Mouse (Mus musculus) heart, adult 2 months (tissue): ENCODE data around the gene Izumo1r. TPM values are rescaled to one million over a fixed set of nuclear protein-coding genes. Genes with fewer than 3 reads are reported as not detected.
A peak's percentile ranks its signal among the peaks of the same experiment; 100 is the strongest.

Experiments used
- DNase-seq, 2 experiments: peaks; one replicate each; pipeline ENCODE4 v3.0.0; 2021
- H3K27ac ChIP-seq: fragments of 200-600 bp; 2 replicates; pipeline ENCODE4 v1.8.1; 2022
- H3K27me3 ChIP-seq: fragments of 200-500 bp; 2 replicates; pipeline ENCODE4 v1.6.1; 2012; ENCODE audit warnings: mild to moderate bottlenecking, low read length, inconsistent platforms, mixed read lengths; ENCODE audit not compliant: control insufficient read depth, insufficient read depth
- H3K36me3 ChIP-seq: fragments of 200-500 bp; 2 replicates; pipeline ENCODE4 v1.6.1; 2012; ENCODE audit warnings: low read length, inconsistent platforms; ENCODE audit not compliant: control insufficient read depth, insufficient read depth
- H3K4me1 ChIP-seq: fragments of 200-500 bp; 2 replicates; pipeline ENCODE4 v1.6.1; 2011; ENCODE audit warnings: low read length; ENCODE audit not compliant: control insufficient read depth, insufficient read depth
- H3K4me3 ChIP-seq: fragments of 200-600 bp; 2 replicates; pipeline ENCODE4 v1.8.1; 2022
- H3K79me2 ChIP-seq: fragments of 200-500 bp; replicated peaks from 2 replicates; pipeline ENCODE4 v1.6.1; 2012; ENCODE audit warnings: mild to moderate bottlenecking, inconsistent platforms, low read length, moderate library complexity, mixed read lengths; ENCODE audit not compliant: control insufficient read depth, insufficient read depth
- H3K9ac ChIP-seq: fragments of 200-500 bp; 2 replicates; pipeline ENCODE4 v1.6.1; 2012; ENCODE audit warnings: low read depth, mild to moderate bottlenecking, control low read depth, inconsistent platforms, low read length, mixed read lengths
- CTCF ChIP-seq: fragments of 200-600 bp; IDR thresholded peaks from 2 replicates; pipeline ENCODE4 v1.8.1; 2022; ENCODE audit warnings: antibody characterized with exemption, mild to moderate bottlenecking, moderate library complexity
- EP300 ChIP-seq: fragments of 200-500 bp; IDR thresholded peaks from 2 replicates; pipeline ENCODE4 v1.6.1; 2011; ENCODE audit warnings: low read depth, low read length, control low read depth; ENCODE audit not compliant: insufficient read depth
- POLR2A ChIP-seq: fragments of 200-500 bp; IDR thresholded peaks from 2 replicates; pipeline ENCODE4 v1.6.1; 2011; ENCODE audit warnings: mild to moderate bottlenecking, low read depth, low read length, control low read depth; ENCODE audit not compliant: insufficient read depth
- WGBS: fragments of 180-500 bp; shearing (Covaris S2); methylation state at CpG from one replicate; pipeline ENCODE4 v1.1.7; 2018; 5-methylcytosine and 5-hydroxymethylcytosine counted together
- intact Hi-C: fragments of 180-260 bp; cut with DNase I; formaldehyde crosslinking; loops from one replicate; pipeline ENCODE4 v1.15.1; 2025
- polyA plus RNA-seq: library from polyadenylated mRNA; depleted of rRNA; stranded (reverse); fragments of >200 nt; gene quantifications from 2 replicates; pipeline ENCODE4 v1.2.3, GENCODE M21; 2012
- total RNA-seq, 2 experiments: library from RNA; stranded (reverse); gene quantifications; 2 replicates each; pipeline ENCODE4 v1.2.3; 2021

Gene Izumo1r
- total and polyA plus RNA-seq, 3 experiments, result 0.29 TPM; not detected in 2

- no peak overlapping the region for H3K9ac ChIP-seq
- no peak overlapping the region for H3K4me3 ChIP-seq
Measured at GRCm38 (mm10) chr9:14875743-14876507, 27.8 kb downstream of the Izumo1r start.

GRCm38 (mm10) chr9:14872181-14872930 is 31.4 kb downstream of the Izumo1r start:
- Histone ChIP-seq H3K4me3 (no peak overlapping the region), H3K79me2 (no peaks in the 10 kb centered on the region), H3K27ac (no peak overlapping the region), H3K27me3 (no peaks in the 10 kb centered on the region), H3K4me1 (no peaks in the 10 kb centered on the region), H3K9ac (no peak overlapping the region), H3K36me3 (no peaks in the 10 kb centered on the region)
- no peak for DNase-seq
- intact Hi-C loops, result no loop called here
- TF ChIP-seq POLR2A (no peak), EP300 (no peak), CTCF (no peak)
- WGBS, result 61% methylated on average over 17 of the region's 17 CpGs

More at GRCm38 (mm10) chr9:14875743-14876507, 27.8 kb downstream of the Izumo1r start:
- no peaks in the 10 kb centered on the region for H3K79me2 ChIP-seq
- TF ChIP-seq POLR2A, result no peak
- TF ChIP-seq EP300, result no peak
- no peak for TF ChIP-seq CTCF
- H3K4me1 ChIP-seq, result no peaks in the 10 kb centered on the region
- WGBS, result 69% methylated on average over 5 of the region's 5 CpGs
- intact Hi-C loops, result no loop called here
- no peaks in the 10 kb centered on the region for H3K36me3 ChIP-seq
- peak in 1 of 2 experiments; percentile 32 for DNase-seq
- H3K27me3 ChIP-seq, result no peaks in the 10 kb centered on the region
- H3K27ac ChIP-seq, result no peak overlapping the region

GRCm38 (mm10) chr9:14871536-14871935 is 32.2 kb downstream of the Izumo1r start:
- DNase-seq, result no peak
- Histone ChIP-seq H3K27ac (no peak overlapping the region), H3K4me1 (no peaks in the 10 kb centered on the region), H3K4me3 (no peak overlapping the region), H3K27me3 (no peaks in the 10 kb centered on the region), H3K36me3 (no peaks in the 10 kb centered on the region), H3K9ac (no peak overlapping the region), H3K79me2 (no peaks in the 10 kb centered on the region)
- TF ChIP-seq EP300 (no peak), POLR2A (no peak), CTCF (no peak)
- 57% methylated on average over 3 of the region's 3 CpGs for WGBS
- intact Hi-C loops, result no loop called here

- no peak overlapping the region for H3K27ac ChIP-seq
- no peaks in the 10 kb centered on the region for H3K79me2 ChIP-seq
- no peaks in the 10 kb centered on the region for H3K4me1 ChIP-seq
- 87% methylated on average over 10 of the region's 10 CpGs for WGBS
- TF ChIP-seq POLR2A (no peak), EP300 (no peak), CTCF (no peak)
- H3K4me3 ChIP-seq, result no peak overlapping the region
- no peak for DNase-seq
- intact Hi-C loops, result no loop called here
- H3K36me3 ChIP-seq, result no peaks in the 10 kb centered on the region
- no peak overlapping the region for H3K9ac ChIP-seq
- H3K27me3 ChIP-seq, result no peaks in the 10 kb centered on the region
Measured at GRCm38 (mm10) chr9:14870802-14871201, 32.9 kb downstream of the Izumo1r start.

- Histone ChIP-seq H3K36me3 (no peaks in the 10 kb centered on the region), H3K4me1 (no peaks in the 10 kb centered on the region), H3K27ac (no peak overlapping the region), H3K9ac (no peak overlapping the region), H3K4me3 (no peak overlapping the region), H3K79me2 (no peaks in the 10 kb centered on the region), H3K27me3 (no peaks in the 10 kb centered on the region)
- WGBS, result 84% methylated on average over 2 of the region's 2 CpGs
- no peak for DNase-seq
- intact Hi-C loops, result no loop called here
- TF ChIP-seq POLR2A (no peak), EP300 (no peak), CTCF (no peak)
Measured at GRCm38 (mm10) chr9:14870377-14870776, 33.4 kb downstream of the Izumo1r start.

- Histone ChIP-seq H3K27ac (no peak overlapping the region), H3K27me3 (no peaks in the 10 kb centered on the region), H3K4me3 (no peak overlapping the region), H3K4me1 (no peaks in the 10 kb centered on the region), H3K36me3 (no peaks in the 10 kb centered on the region), H3K9ac (no peak overlapping the region), H3K79me2 (no peaks in the 10 kb centered on the region)
- TF ChIP-seq EP300, result no peak
- no peak for DNase-seq
- intact Hi-C loops, result loop anchor here (5.0 kb wide), 1 partner anchor 344 kb away; no protein-coding TSS in a partner anchor
- 90% methylated on average over 8 of the region's 8 CpGs for WGBS
Measured at GRCm38 (mm10) chr9:14868326-14868725, 35.4 kb downstream of the Izumo1r start.
